Mouse (Mus musculus): Measurements from ENCODE around the gene Supt20. TPM values are rescaled to one million over a fixed set of nuclear protein-coding genes. Genes with fewer than 3 reads are reported as not detected.

The Supt20 gene
- 20.5 TPM for polyA plus RNA-seq (2014; fragmentation: Illumina TruSeq; extraction: RNeasy Lipid Tissue Mini Kit (QIAGEN cat#74804); ENCODE audit: insufficient read depth, low read depth, low replicate concordance)

DNA sequence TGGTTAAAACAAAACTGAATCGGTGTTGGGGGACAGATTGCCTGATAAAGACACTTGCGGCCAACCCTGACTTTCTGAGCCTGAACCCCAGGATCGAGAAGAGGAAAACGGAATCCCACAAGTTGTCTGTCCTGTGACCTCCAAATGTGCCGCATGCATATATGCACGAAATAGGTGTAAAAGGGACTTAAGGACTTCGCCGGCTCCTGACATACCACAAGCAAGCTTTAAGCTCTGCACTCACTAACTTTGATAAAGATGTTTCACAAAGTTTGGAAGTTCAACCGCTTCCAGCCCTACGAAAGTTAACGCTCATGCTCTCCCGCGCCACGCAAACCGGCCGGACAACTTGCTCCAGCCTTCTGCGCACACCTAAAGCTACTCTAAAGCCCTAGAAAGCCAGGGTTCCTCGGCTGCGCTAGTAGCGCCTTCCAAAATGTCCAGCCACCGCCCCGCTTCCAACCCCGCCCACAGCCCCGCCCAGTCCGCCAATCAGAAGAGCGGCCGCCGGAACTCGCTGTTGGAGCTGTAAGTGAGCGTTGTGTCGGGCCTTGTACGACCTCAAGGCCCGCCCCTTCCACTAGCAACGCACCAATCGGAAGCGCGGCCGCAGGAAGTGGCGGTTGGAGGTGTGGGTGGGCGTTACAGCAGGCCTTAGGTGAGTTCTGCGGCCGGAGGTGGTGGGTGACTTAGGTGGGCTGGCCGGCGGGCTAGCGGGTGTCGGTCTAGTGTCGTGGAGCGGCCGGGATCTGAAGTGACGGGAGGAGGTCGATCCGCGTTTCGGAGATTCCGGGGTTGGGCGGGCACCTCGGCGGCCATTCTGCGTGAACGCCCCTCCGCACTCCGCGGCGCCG lies at the start of gene Supt20:
Supt20 (plus strand) TSS at position 606 of the 854 bp plus-strand sequence.

DNA sequence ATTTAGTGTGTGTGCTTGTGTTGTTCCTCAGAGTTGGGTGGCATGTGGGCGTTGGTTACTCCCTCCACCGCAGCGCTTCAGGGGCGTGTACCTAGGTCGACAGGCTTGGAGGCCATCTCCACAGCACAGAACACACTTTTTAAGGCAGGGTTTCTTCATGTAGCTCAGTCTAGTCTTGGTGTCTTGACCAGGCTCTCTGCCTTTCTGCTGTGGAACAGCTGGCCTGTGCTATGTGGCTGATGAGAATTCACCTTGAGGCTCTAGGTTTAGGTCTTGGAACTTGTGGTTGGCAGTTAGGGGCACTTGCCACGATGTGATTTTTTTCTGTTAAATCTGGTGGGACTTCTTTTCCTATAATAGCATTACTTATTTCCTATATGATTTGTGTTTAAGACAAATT lies 21.6 kb downstream of the Supt20 start, which contains the start of gene Gm21958:
Gm21958 (minus strand) TSS at position 101 of the 400 bp plus-strand sequence.

DNA sequence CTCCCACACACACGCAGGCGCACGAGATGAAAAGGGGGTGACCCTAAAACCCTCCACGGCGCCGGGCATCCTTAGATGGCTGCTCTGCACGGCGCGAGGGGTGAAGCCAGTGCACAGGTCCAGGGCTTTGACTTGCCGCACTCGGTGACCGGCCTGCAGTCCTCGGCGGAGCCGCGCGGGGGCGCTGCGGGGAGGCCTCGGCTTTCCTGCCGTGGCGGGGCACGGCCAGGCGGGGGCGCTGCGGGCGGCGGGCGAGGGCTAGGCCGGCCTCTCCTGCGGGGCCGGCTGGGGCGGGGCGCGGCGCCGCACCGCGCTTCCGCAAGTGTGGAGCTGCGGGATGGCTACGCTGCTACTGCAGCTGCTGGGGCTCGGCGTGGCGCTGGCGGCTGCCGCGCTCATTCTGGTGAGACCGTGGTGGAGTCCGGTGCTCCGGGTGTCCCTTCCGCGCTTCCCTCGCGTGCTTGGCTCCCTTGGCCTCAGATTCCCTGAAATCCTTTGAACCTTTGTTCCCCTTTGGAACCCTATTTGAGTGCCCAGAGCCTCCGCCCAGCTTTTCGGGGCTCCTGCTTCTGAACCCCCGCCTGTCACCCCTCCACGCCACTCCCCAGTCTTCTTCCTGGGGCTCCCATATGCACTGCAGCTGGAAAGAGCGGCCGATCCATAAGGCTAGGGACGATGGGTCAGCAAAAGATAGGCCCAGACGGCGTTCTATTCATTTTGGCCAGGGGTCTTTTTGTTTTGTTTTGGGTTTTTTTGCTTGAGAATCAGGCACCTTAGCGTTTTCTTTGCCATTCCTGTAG lies 42.8 kb downstream of the Supt20 start, which contains the start of the genes Exosc8 and Alg5:
Exosc8 (minus strand) TSS at position 147 of the 800 bp plus-strand sequence.
Alg5 (plus strand) TSS at position 293 of the 800 bp plus-strand sequence.

DNA sequence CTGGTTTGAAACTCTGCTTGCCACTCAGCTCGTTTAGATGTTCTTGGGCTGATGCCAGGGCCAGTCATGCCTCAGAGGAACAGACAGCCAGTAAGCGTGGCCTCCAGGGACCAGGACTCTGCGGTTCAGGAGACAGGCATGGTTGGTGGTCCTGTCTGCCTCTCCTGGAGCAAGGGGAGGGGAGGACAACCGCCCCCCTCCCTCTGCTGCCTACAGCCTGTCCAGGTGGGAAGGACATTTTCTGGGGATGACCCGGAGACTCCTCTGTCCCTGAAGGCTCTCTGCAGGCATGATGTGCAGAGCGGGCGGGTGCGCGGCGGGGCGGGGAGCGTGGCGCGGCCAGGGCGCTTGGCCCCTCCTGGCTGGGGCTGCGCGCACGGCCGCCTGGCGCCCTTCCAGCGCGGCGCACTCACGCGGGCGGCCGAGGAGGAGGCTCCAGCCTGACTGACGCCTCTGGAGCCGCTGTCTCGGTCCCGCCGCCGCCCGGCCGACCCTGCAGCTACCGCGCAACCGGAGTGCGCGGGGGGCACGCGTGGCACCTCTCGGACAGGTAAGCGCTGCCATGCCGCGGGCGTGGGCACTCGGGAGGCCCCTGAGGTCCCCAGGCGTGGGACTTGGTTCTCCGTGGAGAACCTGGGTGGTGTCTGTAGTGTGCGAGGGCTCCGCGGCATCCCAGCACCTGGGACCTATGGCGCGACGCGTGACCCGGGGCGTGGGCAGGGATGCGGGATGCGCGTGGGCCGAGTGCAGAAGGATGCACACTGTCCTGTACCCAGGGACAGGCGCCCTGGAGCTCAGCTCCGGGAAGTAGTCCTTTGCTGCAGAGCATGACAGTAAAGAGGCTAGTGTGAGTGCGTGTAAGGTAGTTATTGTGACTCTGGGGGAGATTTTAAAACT lies 62.8 kb downstream of the Supt20 start, which contains the start of gene Smad9:
Smad9 (plus strand) TSS at position 438 of the 897 bp plus-strand sequence.

Other genes with a start within 250 kb of the Supt20 start
- gene Gm21958, start 21.5 kb downstream of the Supt20 start, polyA plus RNA-seq (2014; fragmentation: Illumina TruSeq; extraction: RNeasy Lipid Tissue Mini Kit (QIAGEN cat#74804); ENCODE audit: insufficient read depth, low read depth, low replicate concordance), result not detected
- 27.7 TPM for gene Exosc8, start 42.6 kb downstream of the Supt20 start, polyA plus RNA-seq (2014; fragmentation: Illumina TruSeq; extraction: RNeasy Lipid Tissue Mini Kit (QIAGEN cat#74804); ENCODE audit: insufficient read depth, low read depth, low replicate concordance)
- gene Alg5, start 42.7 kb downstream of the Supt20 start, polyA plus RNA-seq (2014; fragmentation: Illumina TruSeq; extraction: RNeasy Lipid Tissue Mini Kit (QIAGEN cat#74804); ENCODE audit: insufficient read depth, low read depth, low replicate concordance), result 30.3 TPM
- gene Smad9, start 62.8 kb downstream of the Supt20 start, polyA plus RNA-seq (2014; fragmentation: Illumina TruSeq; extraction: RNeasy Lipid Tissue Mini Kit (QIAGEN cat#74804); ENCODE audit: insufficient read depth, low read depth, low replicate concordance), result 1.9 TPM
- gene Rfxap, start 115.0 kb downstream of the Supt20 start, polyA plus RNA-seq (2014; fragmentation: Illumina TruSeq; extraction: RNeasy Lipid Tissue Mini Kit (QIAGEN cat#74804); ENCODE audit: insufficient read depth, low read depth, low replicate concordance), result 22.9 TPM
- not detected for gene Sertm1, start 223.1 kb downstream of the Supt20 start, polyA plus RNA-seq (2014; fragmentation: Illumina TruSeq; extraction: RNeasy Lipid Tissue Mini Kit (QIAGEN cat#74804); ENCODE audit: insufficient read depth, low read depth, low replicate concordance)